Mouse (Mus musculus): ENCODE results near the gene Casc3.

The Casc3 gene

GRCm38 (mm10) chr11:98835725-98836124, 31.0 kb downstream of the Casc3 start:
- no peak for DNase-seq (ENCODE audit: low spot score in 2 of 2)

- DNase-seq (ENCODE audit: low spot score in 2 of 2): peak; percentile 65 to 70
Observed at GRCm38 (mm10) chr11:98836128-98836527, 31.4 kb downstream of the Casc3 start.

- DNase-seq (ENCODE audit: low spot score in 2 of 2): peak; percentile 74 to 82
Observed at GRCm38 (mm10) chr11:98836651-98837141, 32.0 kb downstream of the Casc3 start, which contains the start of gene Rapgefl1. TSS of gene Rapgefl1 (plus strand) at chr11:98836785.

- no peak for DNase-seq (ENCODE audit: low spot score in 2 of 2)
Observed at GRCm38 (mm10) chr11:98837231-98837704, 32.6 kb downstream of the Casc3 start.

GRCm38 (mm10) chr11:98837917-98838316, 33.2 kb downstream of the Casc3 start:
- DNase-seq (ENCODE audit: low spot score in 2 of 2): no peak

GRCm38 (mm10) chr11:98838512-98838911, 33.8 kb downstream of the Casc3 start:
- no peak for DNase-seq (ENCODE audit: low spot score in 2 of 2)

GRCm38 (mm10) chr11:98839402-98839801, 34.7 kb downstream of the Casc3 start:
- DNase-seq (ENCODE audit: low spot score in 2 of 2): peak; percentile 65 to 87

- DNase-seq (ENCODE audit: low spot score in 2 of 2): peak in 1 of 2 experiments; percentile 48
Observed at GRCm38 (mm10) chr11:98839897-98840296, 35.2 kb downstream of the Casc3 start.

- no peak for DNase-seq (ENCODE audit: low spot score in 2 of 2)
Observed at GRCm38 (mm10) chr11:98846016-98846415, 41.3 kb downstream of the Casc3 start.

GRCm38 (mm10) chr11:98846865-98847604, 42.3 kb downstream of the Casc3 start:
- DNase-seq (ENCODE audit: low spot score in 2 of 2): no peak

GRCm38 (mm10) chr11:98849196-98849894, 44.6 kb downstream of the Casc3 start:
- no peak for DNase-seq (ENCODE audit: low spot score in 2 of 2)

GRCm38 (mm10) chr11:98850100-98851093, 45.7 kb downstream of the Casc3 start:
- DNase-seq (ENCODE audit: low spot score in 2 of 2): no peak

GRCm38 (mm10) chr11:98854116-98854515, 49.4 kb downstream of the Casc3 start:
- no peak for DNase-seq (ENCODE audit: low spot score in 2 of 2)

GRCm38 (mm10) chr11:98854659-98855058, 50.0 kb downstream of the Casc3 start:
- DNase-seq (ENCODE audit: low spot score in 2 of 2): no peak

- peak; percentile 72 to 86 for DNase-seq (ENCODE audit: low spot score in 2 of 2)
Observed at GRCm38 (mm10) chr11:98858759-98859731, 54.3 kb downstream of the Casc3 start.

GRCm38 (mm10) chr11:98863028-98863750, 58.5 kb downstream of the Casc3 start, which contains the start of gene Wipf2:
TSS of gene Wipf2 (plus strand) at chr11:98863638.
- peak; percentile 90 to 93 for DNase-seq (ENCODE audit: low spot score in 2 of 2)

- peak; percentile 26 to 54 for DNase-seq (ENCODE audit: low spot score in 2 of 2)
Observed at GRCm38 (mm10) chr11:98863751-98864429, 59.2 kb downstream of the Casc3 start.

- no peak for DNase-seq (ENCODE audit: low spot score in 2 of 2)
Observed at GRCm38 (mm10) chr11:98867293-98867692, 62.6 kb downstream of the Casc3 start.

- no peak for DNase-seq (ENCODE audit: low spot score in 2 of 2)
Observed at GRCm38 (mm10) chr11:98869906-98870305, 65.2 kb downstream of the Casc3 start.

Measured in urinary bladder, adult 18-20 months (tissue).